Mouse (Mus musculus): ENCODE measurements at regions not wholly inside any gene's neighbourhood (a gene's known extent, or its start where the extent isn't known, plus 50 kb on each side); places are given as distances from the start of the nearest gene placed in this dataset.

DNA sequence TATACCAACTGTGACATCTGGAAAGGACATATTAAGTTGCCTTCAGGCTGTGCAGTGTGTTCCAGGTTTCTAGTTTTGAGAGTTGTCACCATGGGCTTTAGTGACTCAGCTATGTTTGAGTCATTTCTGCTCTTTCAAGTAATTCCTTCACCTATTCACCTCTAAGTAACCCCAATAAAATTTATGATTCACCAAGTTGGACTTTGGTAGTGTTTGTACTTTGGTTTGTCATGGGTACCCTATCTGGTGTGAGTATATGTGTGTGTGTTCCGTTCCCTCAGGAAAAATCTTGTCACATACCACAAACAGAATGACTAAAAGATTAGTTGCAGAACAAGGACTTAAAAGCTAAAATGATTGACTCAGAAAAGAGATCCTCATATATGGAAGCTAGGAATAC is 76.8 kb upstream of the Crbn start:
- WGBS: 94% methylated on average over 1 of the region's 1 CpGs
- DNase-seq (ENCODE audit: low spot score) (no peak), ATAC-seq (no peak)
- no peak overlapping the region for H3K4me3 ChIP-seq (ENCODE audit: low read depth, low read length)
- H3K9me3 ChIP-seq (replicated peaks; ENCODE audit: control insufficient read depth, low read length): 0 out of 2 replicates have a peak, but pooled peaks cover 3% of the 10 kb centered on the region
- H3K4me2 ChIP-seq (ENCODE audit: low read length): no peak overlapping the region
- H3K36me3 ChIP-seq (ENCODE audit: control insufficient read depth, insufficient read depth, low read length): no peaks in the 10 kb centered on the region
- no peaks in the 10 kb centered on the region for H3K27me3 ChIP-seq (replicated peaks; ENCODE audit: control insufficient read depth, insufficient read depth, low read length)
- no peak overlapping the region for H3K27ac ChIP-seq (ENCODE audit: low read depth, low read length)
- H3K4me1 ChIP-seq (ENCODE audit: control insufficient read depth, insufficient read depth, low read length): no peaks in the 10 kb centered on the region
- no peak overlapping the region for H3K9ac ChIP-seq (ENCODE audit: low read length)

DNA sequence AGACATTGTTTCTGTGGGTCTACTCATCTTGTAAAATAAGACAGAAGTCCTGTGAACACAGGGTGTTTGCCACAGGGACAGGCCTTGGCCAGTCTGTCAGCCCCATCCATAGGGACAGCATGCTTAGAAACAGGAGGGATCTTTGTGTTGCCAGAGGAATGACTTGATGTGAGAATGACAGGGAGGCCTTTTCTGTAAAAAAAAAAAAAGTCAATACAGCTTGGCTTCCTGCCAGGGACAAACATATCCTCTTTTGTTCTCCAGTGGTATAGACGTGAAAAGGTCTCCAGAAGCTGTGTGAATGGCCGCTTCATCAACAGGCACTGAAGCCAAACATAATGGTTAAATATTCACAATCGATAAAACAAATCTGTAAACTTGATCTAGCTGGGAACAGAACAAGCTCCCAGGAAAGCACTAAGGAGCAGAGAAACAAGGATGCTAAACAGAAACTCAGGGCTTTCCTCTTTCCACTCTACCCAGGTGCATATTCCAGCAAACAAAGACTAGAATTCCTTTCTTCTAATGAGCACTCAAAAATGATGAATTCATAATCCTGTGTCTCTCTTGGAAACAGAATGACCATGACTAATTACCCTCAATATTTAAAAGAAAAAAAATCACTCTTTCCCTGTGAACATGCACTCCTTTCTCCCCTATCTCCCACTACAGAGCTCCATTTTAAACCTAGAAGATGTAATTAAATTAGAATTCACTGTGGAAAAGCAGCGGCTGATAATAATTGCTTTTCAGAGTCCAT is 92.2 kb upstream of the Crbn start:
- H3K27me3 ChIP-seq (replicated peaks; ENCODE audit: control insufficient read depth, insufficient read depth, low read length): no peaks in the 10 kb centered on the region
- no peak overlapping the region for H3K9ac ChIP-seq (ENCODE audit: low read length)
- no peak overlapping the region for H3K4me3 ChIP-seq (ENCODE audit: low read depth, low read length)
- H3K36me3 ChIP-seq (ENCODE audit: control insufficient read depth, insufficient read depth, low read length): no peaks in the 10 kb centered on the region
- ATAC-seq (peak; percentile 70), DNase-seq (ENCODE audit: low spot score) (peak; percentile 33)
- no peaks in the 10 kb centered on the region for H3K9me3 ChIP-seq (replicated peaks; ENCODE audit: control insufficient read depth, low read length)
- H3K27ac ChIP-seq (ENCODE audit: low read depth, low read length): peak overlapping the region; percentile 2; the same call in 1 of the 2 replicates
- H3K4me2 ChIP-seq (ENCODE audit: low read length): no peak overlapping the region
- H3K4me1 ChIP-seq (ENCODE audit: control insufficient read depth, insufficient read depth, low read length): 0 out of 2 replicates have a peak, but pooled peaks cover 5% of the 10 kb centered on the region
- 5% methylated on average over 4 of the region's 4 CpGs for WGBS

DNA sequence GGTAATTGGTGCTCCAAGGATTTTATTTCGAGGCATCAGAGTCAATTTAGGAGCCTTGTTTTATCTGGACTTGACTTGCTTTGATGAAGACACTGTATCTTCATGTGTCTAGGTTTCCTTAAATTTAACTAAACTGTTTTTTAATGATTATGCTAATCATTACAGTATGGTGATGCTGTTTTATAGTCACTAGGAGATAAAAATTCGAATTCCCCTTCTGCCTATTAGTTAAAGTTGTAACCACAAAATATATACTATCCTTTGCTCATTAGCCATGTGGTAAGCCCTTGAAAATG is 92.7 kb upstream of the Crbn start:
- H3K9me3 ChIP-seq (replicated peaks; ENCODE audit: control insufficient read depth, low read length): no peaks in the 10 kb centered on the region
- ATAC-seq (no peak), DNase-seq (ENCODE audit: low spot score) (no peak)
- 31% methylated on average over 2 of the region's 2 CpGs for WGBS
- H3K36me3 ChIP-seq (ENCODE audit: control insufficient read depth, insufficient read depth, low read length): no peaks in the 10 kb centered on the region
- no peak overlapping the region for H3K27ac ChIP-seq (ENCODE audit: low read depth, low read length)
- H3K4me2 ChIP-seq (ENCODE audit: low read length): no peak overlapping the region
- H3K9ac ChIP-seq (ENCODE audit: low read length): no peak overlapping the region
- H3K4me3 ChIP-seq (ENCODE audit: low read depth, low read length): no peak overlapping the region
- 0 out of 2 replicates have a peak, but pooled peaks cover 5% of the 10 kb centered on the region for H3K4me1 ChIP-seq (ENCODE audit: control insufficient read depth, insufficient read depth, low read length)
- H3K27me3 ChIP-seq (replicated peaks; ENCODE audit: control insufficient read depth, insufficient read depth, low read length): no peaks in the 10 kb centered on the region

DNA sequence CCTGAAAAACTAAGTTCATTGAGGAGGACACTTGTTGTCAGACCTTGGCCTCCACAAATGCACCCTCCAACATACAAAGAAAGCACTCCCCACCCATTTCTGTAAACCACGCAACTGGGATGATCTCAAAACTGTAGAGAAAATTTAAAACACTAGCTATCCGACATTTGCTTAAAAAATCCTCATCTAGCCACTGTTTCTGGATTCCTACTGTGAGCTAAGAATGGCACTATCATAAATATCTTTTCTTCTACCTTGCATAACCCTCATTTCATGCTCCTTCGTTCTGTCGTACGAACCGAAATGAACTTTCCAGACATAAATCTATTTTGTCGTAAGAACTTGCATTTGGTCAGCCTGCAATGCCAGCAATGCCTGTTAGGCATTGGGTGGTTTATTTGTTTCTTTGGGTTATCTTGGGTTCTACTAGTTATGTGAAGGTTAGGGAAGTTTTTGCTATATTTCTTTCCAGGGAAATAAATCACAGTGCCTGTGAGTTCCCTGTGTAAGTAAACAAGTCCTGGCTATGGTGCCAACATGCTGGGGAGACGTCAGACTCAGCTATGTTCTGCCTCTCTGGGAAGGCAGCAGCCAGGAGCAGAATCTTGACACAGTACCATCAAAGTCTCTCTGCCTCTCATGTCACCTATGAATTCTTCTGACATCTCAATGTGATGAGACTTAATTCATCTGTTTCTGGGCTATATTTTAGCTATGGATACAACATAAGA is 104.2 kb upstream of the Crbn start:
- H3K27me3 ChIP-seq (replicated peaks; ENCODE audit: control insufficient read depth, insufficient read depth, low read length): no peaks in the 10 kb centered on the region
- H3K4me1 ChIP-seq (ENCODE audit: control insufficient read depth, insufficient read depth, low read length): no peaks in the 10 kb centered on the region
- H3K9me3 ChIP-seq (replicated peaks; ENCODE audit: control insufficient read depth, low read length): no peaks in the 10 kb centered on the region
- DNase-seq (ENCODE audit: low spot score) (no peak), ATAC-seq (no peak)
- WGBS: 92% methylated on average over 8 of the region's 8 CpGs
- no peak overlapping the region for H3K9ac ChIP-seq (ENCODE audit: low read length)
- H3K4me3 ChIP-seq (ENCODE audit: low read depth, low read length): no peak overlapping the region
- no peak overlapping the region for H3K4me2 ChIP-seq (ENCODE audit: low read length)
- H3K27ac ChIP-seq (ENCODE audit: low read depth, low read length): no peak overlapping the region
- no peaks in the 10 kb centered on the region for H3K36me3 ChIP-seq (ENCODE audit: control insufficient read depth, insufficient read depth, low read length)

DNA sequence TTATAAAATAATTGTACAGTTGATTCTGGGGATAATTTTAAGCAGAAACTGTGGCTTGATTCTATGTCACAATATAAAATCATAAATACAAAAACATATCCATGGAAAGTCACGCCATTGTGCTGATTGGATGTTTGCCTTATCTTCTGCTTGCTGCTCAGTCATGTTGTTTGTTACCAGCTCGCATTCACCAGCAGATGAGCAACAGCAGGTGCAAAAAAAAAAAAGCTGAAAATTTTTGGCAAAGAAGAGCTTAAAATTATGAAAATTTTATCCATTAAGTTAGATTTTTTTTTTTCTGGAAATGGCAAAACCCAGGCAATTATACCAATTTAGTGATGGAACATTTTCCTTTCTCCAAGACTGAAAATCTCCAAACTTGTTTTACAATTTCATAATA is 115.2 kb upstream of the Crbn start:
- ATAC-seq (no peak), DNase-seq (ENCODE audit: low spot score) (peak; percentile 10)
- Histone ChIP-seq H3K4me3 (ENCODE audit: low read depth, low read length) (no peak overlapping the region), H3K27ac (ENCODE audit: low read depth, low read length) (no peak overlapping the region), H3K27me3 (replicated peaks; ENCODE audit: control insufficient read depth, insufficient read depth, low read length) (no peaks in the 10 kb centered on the region), H3K4me1 (ENCODE audit: control insufficient read depth, insufficient read depth, low read length) (no peaks in the 10 kb centered on the region), H3K9me3 (replicated peaks; ENCODE audit: control insufficient read depth, low read length) (no peaks in the 10 kb centered on the region), H3K9ac (ENCODE audit: low read length) (no peak overlapping the region), H3K4me2 (ENCODE audit: low read length) (no peak overlapping the region), H3K36me3 (ENCODE audit: control insufficient read depth, insufficient read depth, low read length) (no peaks in the 10 kb centered on the region)
- 83% methylated on average over 2 of the region's 2 CpGs for WGBS

DNA sequence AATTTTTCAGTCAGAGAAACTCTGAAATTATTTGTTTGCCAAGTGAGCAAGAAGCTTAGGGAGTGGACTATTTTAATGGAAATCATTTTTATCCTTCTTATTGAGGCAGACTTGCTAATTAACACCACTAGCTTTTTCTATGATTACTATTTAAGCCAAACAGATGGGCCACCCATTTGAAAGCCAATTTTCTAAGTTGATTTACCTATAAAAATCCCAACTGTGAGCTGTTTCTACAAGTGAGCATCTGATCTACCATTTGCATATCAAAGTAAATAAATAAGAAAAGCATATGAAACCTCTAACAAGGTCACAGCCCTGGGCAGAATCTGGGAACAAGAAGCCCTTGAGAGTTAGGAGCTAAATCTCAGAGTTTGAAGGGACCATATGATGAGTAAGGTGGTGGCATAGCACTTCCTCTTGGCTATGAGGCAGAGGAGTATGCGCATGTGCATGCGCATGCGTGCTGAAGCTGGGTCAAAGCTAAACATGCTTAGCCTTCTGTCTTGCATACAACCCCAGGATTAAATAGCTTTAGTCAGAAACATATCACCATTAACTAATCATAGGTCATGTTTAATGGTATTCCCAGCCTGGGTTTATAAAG is 116.9 kb upstream of the Crbn start:
- Histone ChIP-seq H3K36me3 (ENCODE audit: control insufficient read depth, insufficient read depth, low read length) (no peaks in the 10 kb centered on the region), H3K9ac (ENCODE audit: low read length) (no peak overlapping the region), H3K4me3 (ENCODE audit: low read depth, low read length) (no peak overlapping the region), H3K27me3 (replicated peaks; ENCODE audit: control insufficient read depth, insufficient read depth, low read length) (no peaks in the 10 kb centered on the region), H3K4me1 (ENCODE audit: control insufficient read depth, insufficient read depth, low read length) (no peaks in the 10 kb centered on the region), H3K27ac (ENCODE audit: low read depth, low read length) (no peak overlapping the region), H3K4me2 (ENCODE audit: low read length) (no peak overlapping the region), H3K9me3 (replicated peaks; ENCODE audit: control insufficient read depth, low read length) (no peaks in the 10 kb centered on the region)
- ATAC-seq: peak; percentile 67; the same call in 1 of the 2 replicates
- WGBS: 84% methylated on average over 3 of the region's 3 CpGs
- DNase-seq (ENCODE audit: low spot score): peak; percentile 68

DNA sequence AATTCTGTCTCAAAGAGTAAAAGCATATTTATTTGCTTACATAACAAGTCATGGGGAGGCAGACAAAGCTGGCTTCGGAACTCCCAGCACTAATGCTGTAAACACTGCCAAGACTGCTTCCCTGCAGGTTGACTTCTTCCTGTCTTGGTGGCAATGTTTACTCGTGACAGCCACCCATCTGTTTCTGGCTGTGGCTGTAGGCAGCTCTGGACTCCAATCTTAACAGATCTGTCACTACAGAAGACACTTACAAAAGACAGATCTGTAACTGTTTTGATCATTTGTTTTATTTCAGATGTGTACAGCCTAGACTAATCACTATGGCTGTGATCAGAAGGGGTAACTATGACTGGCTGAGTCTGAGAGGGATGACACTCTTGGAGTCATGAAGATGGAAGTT is 121.1 kb upstream of the Crbn start:
- H3K36me3 ChIP-seq (ENCODE audit: control insufficient read depth, insufficient read depth, low read length): no peaks in the 10 kb centered on the region
- no peaks in the 10 kb centered on the region for H3K27me3 ChIP-seq (replicated peaks; ENCODE audit: control insufficient read depth, insufficient read depth, low read length)
- no peaks in the 10 kb centered on the region for H3K9me3 ChIP-seq (replicated peaks; ENCODE audit: control insufficient read depth, low read length)
- DNase-seq (ENCODE audit: low spot score): peak; percentile 40
- 57% methylated on average over 2 of the region's 2 CpGs for WGBS
- no peaks in the 10 kb centered on the region for H3K4me1 ChIP-seq (ENCODE audit: control insufficient read depth, insufficient read depth, low read length)
- H3K27ac ChIP-seq (ENCODE audit: low read depth, low read length): no peak overlapping the region
- no peak overlapping the region for H3K4me3 ChIP-seq (ENCODE audit: low read depth, low read length)
- H3K9ac ChIP-seq (ENCODE audit: low read length): no peak overlapping the region
- H3K4me2 ChIP-seq (ENCODE audit: low read length): no peak overlapping the region
- peak; percentile 57; the same call in 1 of the 2 replicates for ATAC-seq

DNA sequence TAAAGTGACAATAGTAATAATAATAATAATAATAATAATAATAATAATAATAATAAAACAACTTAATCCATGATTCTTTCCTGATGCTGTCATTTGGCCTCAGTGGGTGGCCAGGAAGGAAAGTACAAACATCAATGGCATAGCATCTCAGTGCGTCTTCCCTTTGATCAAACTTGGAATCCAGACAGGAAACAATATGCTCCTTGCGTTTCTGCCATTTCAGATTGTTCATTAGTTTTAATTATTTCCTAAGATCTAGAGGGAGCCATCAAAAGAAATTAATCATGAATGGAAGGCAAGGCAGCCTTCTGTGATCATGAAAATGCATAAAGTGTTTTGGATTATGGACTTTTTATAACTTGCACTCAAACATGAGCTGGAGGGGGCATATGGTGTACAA is 125.6 kb upstream of the Crbn start:
- Histone ChIP-seq H3K9me3 (replicated peaks; ENCODE audit: control insufficient read depth, low read length) (no peaks in the 10 kb centered on the region), H3K4me1 (ENCODE audit: control insufficient read depth, insufficient read depth, low read length) (no peaks in the 10 kb centered on the region), H3K27me3 (replicated peaks; ENCODE audit: control insufficient read depth, insufficient read depth, low read length) (no peaks in the 10 kb centered on the region), H3K36me3 (ENCODE audit: control insufficient read depth, insufficient read depth, low read length) (no peaks in the 10 kb centered on the region), H3K9ac (ENCODE audit: low read length) (no peak overlapping the region), H3K4me3 (ENCODE audit: low read depth, low read length) (no peak overlapping the region), H3K27ac (ENCODE audit: low read depth, low read length) (no peak overlapping the region), H3K4me2 (ENCODE audit: low read length) (no peak overlapping the region)
- ATAC-seq: no peak
- no peak for DNase-seq (ENCODE audit: low spot score)
- WGBS: 61% methylated on average over 2 of the region's 2 CpGs

DNA sequence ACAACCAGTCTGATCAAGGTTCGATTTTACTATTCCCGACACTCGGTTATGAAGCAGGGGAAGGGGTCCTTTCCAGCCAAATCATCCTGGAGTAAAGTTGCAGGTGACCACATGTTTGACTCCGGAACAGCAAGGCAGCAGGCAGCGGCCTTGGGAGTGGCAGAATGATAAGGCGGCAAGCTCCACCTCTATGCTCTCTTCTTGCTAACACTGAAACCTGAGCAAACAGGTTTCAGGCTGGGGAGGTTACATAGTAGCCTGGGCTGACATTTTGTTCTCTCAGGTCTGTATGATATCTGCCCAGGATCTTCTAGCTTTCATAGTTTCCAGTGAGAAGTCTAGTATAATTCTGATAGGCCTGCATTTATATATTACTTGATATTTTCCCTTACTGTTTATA is 133.7 kb upstream of the Crbn start:
- ATAC-seq: no peak
- Histone ChIP-seq H3K4me3 (ENCODE audit: low read depth, low read length) (no peak overlapping the region), H3K9me3 (replicated peaks; ENCODE audit: control insufficient read depth, low read length) (no peaks in the 10 kb centered on the region), H3K9ac (ENCODE audit: low read length) (no peak overlapping the region), H3K27ac (ENCODE audit: low read depth, low read length) (no peak overlapping the region), H3K4me1 (ENCODE audit: control insufficient read depth, insufficient read depth, low read length) (no peaks in the 10 kb centered on the region), H3K36me3 (ENCODE audit: control insufficient read depth, insufficient read depth, low read length) (no peaks in the 10 kb centered on the region), H3K27me3 (replicated peaks; ENCODE audit: control insufficient read depth, insufficient read depth, low read length) (no peaks in the 10 kb centered on the region), H3K4me2 (ENCODE audit: low read length) (no peak overlapping the region)
- WGBS: 90% methylated on average over 6 of the region's 6 CpGs
- no peak for DNase-seq (ENCODE audit: low spot score)

Measured in forebrain, embryonic 14.5 days (tissue).